Mouse (Mus musculus): ENCODE data around the gene Tbc1d23.
"Not testable (repeated sequence)": the region's sequence is repeated elsewhere in the genome, so short reads cannot be mapped to it uniquely, and the experiment has no call there.

Tbc1d23 gene

GRCm38 (mm10) chr16:57231089-57231936 is at the start of gene Tbc1d23:
Tbc1d23 (minus strand) TSS chr16:57231504.
- peak; percentile 97 for DNase-seq

GRCm38 (mm10) chr16:57280221-57281217 is 49.2 kb upstream of the Tbc1d23 start:
- DNase-seq, result no peak

- DNase-seq, result no peak
Measured at GRCm38 (mm10) chr16:57278976-57279626, 47.8 kb upstream of the Tbc1d23 start.

GRCm38 (mm10) chr16:57269751-57270150 is 38.4 kb upstream of the Tbc1d23 start:
- no peak for DNase-seq

- no peak for DNase-seq
Measured at GRCm38 (mm10) chr16:57268058-57268841, 36.9 kb upstream of the Tbc1d23 start.

- DNase-seq, result peak; percentile 50
Measured at GRCm38 (mm10) chr16:57267068-57267467, 35.8 kb upstream of the Tbc1d23 start.

- DNase-seq, result no peak
Measured at GRCm38 (mm10) chr16:57260152-57260551, 28.8 kb upstream of the Tbc1d23 start.

- DNase-seq, result no peak
Measured at GRCm38 (mm10) chr16:57259356-57260083, 28.2 kb upstream of the Tbc1d23 start.

GRCm38 (mm10) chr16:57251589-57252421 is 20.5 kb upstream of the Tbc1d23 start:
- no peak for DNase-seq

- DNase-seq, result no peak
Measured at GRCm38 (mm10) chr16:57250991-57251390, 19.7 kb upstream of the Tbc1d23 start.

- DNase-seq, result no peak
Measured at GRCm38 (mm10) chr16:57247464-57247863, 16.2 kb upstream of the Tbc1d23 start.

- peak; percentile 37 for DNase-seq
Measured at GRCm38 (mm10) chr16:57246596-57246995, 15.3 kb upstream of the Tbc1d23 start.

GRCm38 (mm10) chr16:57243858-57244248 is 12.5 kb upstream of the Tbc1d23 start:
- DNase-seq, result peak; percentile 93

GRCm38 (mm10) chr16:57243205-57243857 is 12.0 kb upstream of the Tbc1d23 start:
- peak; percentile 49 for DNase-seq

GRCm38 (mm10) chr16:57242857-57243204 is 11.5 kb upstream of the Tbc1d23 start:
- DNase-seq, result no peak

- DNase-seq, result no peak
Measured at GRCm38 (mm10) chr16:57235871-57236510, 4.7 kb upstream of the Tbc1d23 start.

- DNase-seq, result not testable (repeated sequence)
Measured at GRCm38 (mm10) chr16:57231937-57232310, 620 bp upstream of the Tbc1d23 start.

- DNase-seq, result no peak
Measured at GRCm38 (mm10) chr16:57226444-57226843, 4.9 kb downstream of the Tbc1d23 start.

GRCm38 (mm10) chr16:57220361-57220760 is 10.9 kb downstream of the Tbc1d23 start:
- DNase-seq, result no peak

Data from lung, postnatal 14 days (tissue).